Mouse (Mus musculus) olfactory bulb, adult 2 months (tissue): ENCODE measurements around the gene Mcu.

ENCODE experiments used
- CTCF ChIP-seq: fragments of 200-500 bp; IDR thresholded peaks from 2 replicates; pipeline ENCODE4 v1.5.1; 2012; ENCODE audit warnings: low read depth, mild to moderate bottlenecking, low read length, moderate library complexity; ENCODE audit not compliant: insufficient read depth
- POLR2A ChIP-seq: fragments of 200-500 bp; IDR thresholded peaks from 2 replicates; pipeline ENCODE4 v1.6.1; 2012; ENCODE audit warnings: mild to moderate bottlenecking, low read depth, low read length, moderate library complexity; ENCODE audit not compliant: insufficient read depth

- TF ChIP-seq CTCF (no peak), POLR2A (no peak)
Measured at GRCm38 (mm10) chr10:59577871-59578801, 38.4 kb downstream of the Mcu start.
